Mouse (Mus musculus) monocyte, adult 2 months (primary cell): ENCODE results near the gene Tcirg1.

Source experiments
- DNase-seq, 2 experiments: peaks; one replicate each; pipeline ENCODE4 v3.0.0; 2022; ENCODE audit warnings: low spot score in 2 of 2, low read depth in 1 of 2

Gene Tcirg1

GRCm38 (mm10) chr19:3851979-3852681 is 54.8 kb downstream of the Tcirg1 start:
- peak in 1 of 2 experiments; percentile 37 for DNase-seq

- peak; percentile 77 to 87 for DNase-seq
Measured at GRCm38 (mm10) chr19:3851502-3851962, 55.4 kb downstream of the Tcirg1 start, which contains the start of gene Chka. TSS of gene Chka (plus strand) at chr19:3851773.

- DNase-seq: peak in 1 of 2 experiments; percentile 16
Measured at GRCm38 (mm10) chr19:3850847-3851469, 56.0 kb downstream of the Tcirg1 start.

- DNase-seq: no peak
Measured at GRCm38 (mm10) chr19:3850076-3850475, 56.9 kb downstream of the Tcirg1 start.

- DNase-seq: no peak
Measured at GRCm38 (mm10) chr19:3849251-3849650, 57.7 kb downstream of the Tcirg1 start.

- no peak for DNase-seq
Measured at GRCm38 (mm10) chr19:3848207-3848808, 58.6 kb downstream of the Tcirg1 start.

- no peak for DNase-seq
Measured at GRCm38 (mm10) chr19:3847711-3848110, 59.2 kb downstream of the Tcirg1 start.

GRCm38 (mm10) chr19:3846676-3847604 is 60.0 kb downstream of the Tcirg1 start:
- no peak for DNase-seq
